Mouse (Mus musculus) WW6 (cell line): ENCODE results near the gene Spock1.
A peak's percentile ranks its signal among the peaks of the same experiment; 100 is the strongest.

ENCODE experiments used
- DNase-seq: peaks from one replicate; pipeline ENCODE4 v3.0.0-alpha.2; 2013; ENCODE audit warnings: low read depth, low spot score

The Spock1 gene

DNA sequence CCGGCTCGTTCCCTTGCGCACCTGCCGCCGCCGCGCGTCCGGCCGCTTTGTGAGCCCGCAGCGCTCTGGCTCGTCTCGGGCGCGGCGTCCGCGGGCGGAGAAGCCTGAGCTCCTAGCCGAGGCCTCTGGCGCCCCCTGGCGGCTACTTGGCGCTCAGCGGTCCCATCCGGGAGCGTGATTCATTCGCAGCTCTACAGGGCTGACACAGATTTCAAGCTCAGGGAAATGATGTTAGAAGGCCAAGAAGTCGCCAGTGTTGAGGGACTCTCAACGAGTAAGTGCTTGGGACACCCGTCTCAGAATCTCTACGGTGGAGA, at the start of gene Spock1:
Spock1 (minus strand) TSS at position 67 of the 317 bp plus-strand sequence.
- peak; percentile 76 for DNase-seq

DNA sequence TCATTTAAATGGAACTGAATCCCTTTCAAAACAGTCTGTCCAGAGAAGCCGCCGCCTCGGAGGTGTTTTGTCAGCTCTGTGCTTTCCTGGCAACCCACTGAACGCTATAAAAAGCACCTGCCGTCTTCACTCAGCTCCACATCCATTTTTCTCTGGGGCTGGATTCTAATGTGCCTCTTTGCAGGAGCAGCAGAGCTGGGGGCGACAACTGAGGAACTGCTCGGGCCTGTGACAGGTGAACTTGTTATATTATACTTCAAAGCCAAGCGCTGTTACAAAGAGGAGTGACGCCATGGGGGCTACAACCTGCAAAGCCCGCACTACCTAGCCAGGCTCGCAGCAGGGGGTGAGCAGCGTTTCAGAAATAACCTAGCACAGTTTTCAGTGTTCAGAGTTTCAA, 42.0 kb upstream of the Spock1 start:
- no peak for DNase-seq

DNA sequence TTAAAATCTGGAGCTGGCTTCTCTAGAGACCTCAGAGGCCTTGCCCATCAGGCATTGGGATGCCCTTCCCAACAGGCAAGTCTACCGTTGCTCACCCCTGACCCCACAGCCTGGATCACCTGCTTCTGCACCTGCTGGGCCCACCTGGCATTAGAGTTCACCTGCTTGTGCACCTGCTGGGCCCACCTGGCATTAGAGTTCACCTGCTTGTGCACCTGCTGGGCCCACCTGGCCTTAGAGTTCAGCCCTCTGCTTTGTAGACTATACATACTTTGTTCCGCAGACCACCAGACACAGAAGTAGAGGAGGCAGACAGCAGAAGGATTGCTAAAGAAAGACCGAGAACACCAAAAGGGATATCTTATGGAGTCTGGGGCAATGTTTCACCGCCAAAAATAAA, 41.4 kb upstream of the Spock1 start:
- DNase-seq: no peak

DNA sequence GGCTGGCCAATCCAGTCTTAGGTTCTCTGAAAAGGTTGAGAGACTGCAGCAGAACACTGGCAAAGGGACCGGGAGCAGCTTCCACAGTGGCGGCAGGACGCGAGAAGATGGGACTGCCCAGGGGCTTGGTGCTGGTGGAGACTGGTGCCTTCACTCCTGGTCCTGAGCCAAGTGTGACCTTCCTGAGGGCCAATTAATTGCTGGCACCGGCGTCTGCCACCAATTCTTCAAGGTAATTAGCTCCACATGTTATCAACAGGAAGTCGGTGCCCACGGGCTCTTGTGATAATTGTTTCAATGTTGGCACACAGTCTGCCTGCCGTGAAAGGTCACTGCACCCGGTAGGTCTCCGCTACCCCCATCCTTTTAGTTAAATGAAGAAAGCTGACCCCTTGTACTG, 37.1 kb upstream of the Spock1 start:
- DNase-seq: no peak

DNA sequence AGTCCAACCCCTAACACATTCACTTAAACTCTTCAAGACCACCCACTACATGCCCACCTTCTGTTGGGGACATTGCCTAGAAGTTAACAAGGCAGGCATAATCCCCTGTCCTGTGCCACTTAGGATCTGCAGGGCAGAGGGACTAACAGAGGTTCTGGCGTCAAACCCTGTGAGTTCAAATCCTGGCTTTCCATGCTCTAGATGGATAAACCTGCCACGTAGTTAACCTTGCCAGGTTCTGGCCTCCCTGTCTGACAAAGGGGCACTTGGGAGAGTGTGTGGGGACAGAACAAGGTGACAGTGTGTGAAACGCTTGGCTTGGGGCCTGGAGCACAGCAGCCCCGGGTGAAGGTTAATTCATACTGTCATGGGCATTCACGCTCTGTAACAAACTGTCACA, 36.3 kb upstream of the Spock1 start:
- no peak for DNase-seq

DNA sequence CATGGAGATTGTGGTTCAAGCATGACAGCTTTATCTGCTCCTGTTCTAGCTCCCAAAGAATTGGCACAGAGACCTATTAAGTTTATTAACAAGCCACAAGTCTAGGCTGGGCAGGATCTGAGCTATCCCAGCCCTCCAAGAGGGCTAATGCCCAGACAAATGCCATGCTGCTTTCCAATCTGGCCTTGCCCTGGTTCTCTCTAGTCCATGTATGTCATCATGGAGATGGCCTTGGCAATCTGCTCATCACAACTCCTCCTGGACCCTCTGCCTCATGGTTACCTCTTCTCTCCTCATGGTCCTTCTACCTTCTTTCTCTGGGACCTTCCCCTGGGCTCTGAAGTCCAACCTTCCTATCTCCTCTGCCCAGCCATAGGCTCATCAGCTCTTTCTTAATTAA, 35.8 kb upstream of the Spock1 start:
- no peak for DNase-seq

DNA sequence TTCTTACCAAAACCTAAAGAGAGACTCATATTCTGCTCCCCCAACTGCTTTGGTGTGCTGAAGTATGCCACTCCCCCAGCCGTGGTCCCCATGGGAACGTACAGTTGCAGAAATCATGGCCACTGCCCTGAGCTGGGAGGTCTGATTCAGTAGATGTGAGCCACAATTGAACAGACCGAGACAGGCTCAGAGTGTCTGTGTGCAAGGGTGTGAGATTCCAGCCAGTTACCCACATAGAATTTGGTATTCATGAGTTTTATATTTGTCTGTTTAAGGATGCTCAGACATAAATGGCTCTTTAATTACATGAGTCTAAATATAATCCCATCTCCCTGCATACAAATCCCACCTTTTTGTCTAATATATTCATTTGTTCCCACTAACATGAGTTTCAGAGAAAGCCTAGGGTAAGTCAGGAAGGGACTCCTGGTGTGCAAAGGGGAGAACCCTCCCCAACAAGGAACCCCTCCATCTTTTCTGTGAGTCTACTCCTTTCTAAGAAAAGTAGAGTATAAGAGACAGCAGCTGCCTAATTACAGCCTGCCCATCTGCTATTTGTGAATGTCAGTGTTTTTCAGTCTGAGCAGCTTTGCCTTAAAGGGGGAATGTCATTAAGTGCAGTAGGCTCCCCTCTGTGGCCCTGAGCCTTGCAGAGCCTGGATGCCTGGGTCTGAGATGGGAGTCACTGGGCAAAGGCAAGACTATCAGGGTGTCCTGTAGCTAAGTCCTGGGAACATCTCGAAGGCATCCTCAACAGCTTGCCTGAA, 29.5 kb upstream of the Spock1 start:
- DNase-seq: no peak

DNA sequence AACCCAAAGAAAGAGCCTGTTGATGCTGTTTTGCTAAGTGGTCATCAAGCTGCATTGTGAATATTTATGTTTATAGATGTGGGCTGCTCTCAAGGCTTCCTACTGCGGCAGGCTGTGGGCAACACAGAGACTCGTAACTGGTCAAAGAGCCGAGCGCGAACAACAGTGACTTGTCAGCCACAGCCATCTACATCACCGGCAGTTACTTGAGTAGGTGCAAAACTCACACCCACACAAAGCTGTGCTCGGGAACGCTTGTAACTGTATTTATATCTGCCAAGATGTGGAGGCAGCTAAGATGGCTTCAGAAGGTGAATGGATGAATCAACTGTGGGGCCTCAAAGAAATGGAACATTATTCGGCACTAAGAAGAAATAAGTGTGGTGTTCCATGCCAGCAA, 23.9 kb upstream of the Spock1 start:
- DNase-seq: no peak

DNA sequence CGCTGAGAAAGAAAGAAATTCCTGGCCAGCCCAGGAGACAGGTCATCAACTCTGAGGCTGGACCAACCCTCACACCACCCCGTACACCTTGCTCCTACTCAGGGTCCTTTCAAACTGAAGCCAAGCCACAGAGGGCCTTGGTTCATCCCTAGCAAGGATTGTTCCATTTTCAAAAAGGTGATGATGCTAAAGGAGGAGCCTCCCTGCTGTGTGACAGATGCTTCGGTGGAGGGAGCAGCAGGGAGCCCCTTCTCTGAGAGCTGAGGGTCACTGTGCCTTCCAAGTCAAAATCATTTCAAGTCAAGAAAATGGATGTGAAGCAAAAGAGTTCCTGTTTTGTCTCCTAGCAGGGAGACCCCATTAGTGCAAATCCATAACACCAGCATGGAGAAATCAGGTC, 23.2 kb upstream of the Spock1 start:
- no peak for DNase-seq

DNA sequence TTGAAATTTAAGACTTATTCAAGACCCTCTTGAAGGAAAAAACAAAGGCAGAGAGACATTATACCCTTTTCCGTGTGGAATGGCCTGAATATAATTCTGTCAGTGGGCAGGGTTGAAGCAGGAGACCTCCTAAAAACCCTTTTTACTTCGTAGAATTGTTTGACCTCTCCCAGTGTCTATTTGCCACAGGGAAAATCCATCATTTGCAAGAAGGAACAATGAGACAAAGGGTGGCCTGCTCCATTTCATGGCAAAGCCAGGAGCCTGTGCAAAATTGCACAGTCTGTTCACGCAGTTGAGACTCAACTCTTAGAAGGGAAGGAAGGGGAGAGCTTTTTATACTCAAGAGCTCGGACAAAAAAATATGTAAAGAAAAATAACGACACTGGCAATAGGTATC, 22.6 kb upstream of the Spock1 start:
- DNase-seq: no peak

DNA sequence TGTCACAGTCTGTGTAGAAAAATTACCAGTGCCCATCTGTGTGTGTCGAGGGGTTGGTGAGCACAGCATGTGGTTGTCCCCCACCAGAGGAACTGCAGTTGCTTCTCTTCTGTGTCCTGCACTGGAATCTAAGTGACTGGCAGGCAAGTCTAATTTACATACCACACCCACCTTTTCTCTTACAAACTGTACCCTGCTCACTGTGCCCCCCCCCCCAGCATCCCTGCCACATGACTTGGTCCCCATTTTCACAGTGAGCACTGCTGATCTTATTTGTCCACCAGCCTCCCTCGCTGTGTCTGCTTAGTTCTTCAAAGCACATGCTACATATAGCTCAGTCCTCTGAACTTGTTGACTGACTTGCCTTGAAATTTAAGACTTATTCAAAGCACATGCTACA, 22.2 kb upstream of the Spock1 start:
- no peak for DNase-seq

DNA sequence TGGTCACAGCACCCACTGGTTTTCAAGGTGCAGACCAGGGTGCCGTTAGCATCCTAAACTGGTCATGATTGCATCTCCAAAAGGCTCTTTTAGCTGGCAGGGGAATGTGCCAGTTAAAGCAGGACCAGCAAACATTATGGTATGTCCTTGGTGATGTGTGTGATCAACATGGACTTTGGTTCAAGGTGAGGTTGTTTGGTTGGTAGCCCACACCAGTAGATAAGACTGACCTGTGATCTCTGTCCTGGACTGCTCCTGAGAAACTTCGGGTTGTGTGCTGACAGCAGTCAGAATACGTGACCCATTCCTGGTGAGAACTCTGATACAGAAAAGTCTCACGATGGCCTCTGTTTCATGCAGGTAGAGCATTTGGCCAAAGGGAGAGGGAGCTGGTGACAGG, 11.8 kb upstream of the Spock1 start:
- no peak for DNase-seq

DNA sequence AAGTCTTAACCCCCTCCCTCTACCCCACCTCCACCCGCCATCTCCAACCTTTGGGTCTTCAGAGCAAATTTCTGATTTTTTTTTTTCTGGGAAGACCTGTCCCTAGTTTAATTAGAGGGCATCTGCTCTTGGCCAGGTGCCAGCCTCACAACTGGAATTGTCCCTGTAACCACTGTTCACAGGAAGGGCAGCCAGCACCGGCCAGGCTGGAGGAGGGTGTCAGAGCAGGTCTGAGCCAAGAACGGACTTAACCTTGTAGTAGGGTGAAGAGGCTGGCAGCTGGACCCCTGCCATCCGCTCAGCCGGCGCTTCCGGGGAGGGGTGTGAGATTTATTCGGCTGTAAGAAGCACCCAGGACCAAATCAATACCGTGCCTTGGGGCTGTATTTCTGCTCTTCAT, 3.0 kb upstream of the Spock1 start:
- DNase-seq: no peak

DNA sequence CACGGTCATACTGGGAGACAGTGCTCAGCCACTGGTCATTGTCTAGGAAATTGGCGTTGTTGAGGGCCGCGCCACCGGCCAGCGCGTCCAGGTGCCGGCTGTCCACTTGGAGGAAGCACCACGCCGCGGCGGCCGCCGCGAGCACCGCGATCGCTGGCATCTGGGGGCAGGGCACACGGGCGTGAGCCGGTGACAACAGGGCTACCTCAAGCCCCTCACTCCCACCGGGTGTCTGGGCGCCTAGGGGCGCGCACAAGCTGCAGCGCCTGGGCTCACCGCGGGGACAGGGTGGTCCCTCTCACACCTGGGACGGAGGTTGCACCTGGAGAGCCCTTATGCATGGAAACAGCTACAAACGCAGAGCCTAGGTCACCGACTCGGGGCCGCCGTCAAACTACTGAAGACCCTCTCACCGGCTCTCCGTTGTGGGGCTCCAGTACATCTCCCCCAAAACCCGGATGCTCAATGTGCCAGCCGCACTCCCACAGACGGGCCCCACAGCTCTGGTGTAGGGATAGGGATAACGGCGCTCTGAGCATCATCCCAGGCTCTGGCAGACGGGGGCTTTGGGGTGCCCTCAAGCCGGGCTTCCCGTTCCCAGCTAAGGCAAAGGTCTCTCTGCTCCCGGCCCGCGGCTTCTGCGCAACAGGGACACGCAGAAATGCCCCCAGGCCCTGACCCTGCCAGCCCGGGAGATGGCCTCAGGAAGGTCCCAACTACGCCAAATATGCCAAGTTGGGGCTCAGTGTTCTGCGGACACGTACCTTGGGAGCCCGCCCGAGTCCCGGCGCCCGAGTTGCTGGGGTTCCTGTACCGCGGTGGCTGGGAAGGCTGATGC, 485 bp downstream of the Spock1 start:
- no peak for DNase-seq

DNA sequence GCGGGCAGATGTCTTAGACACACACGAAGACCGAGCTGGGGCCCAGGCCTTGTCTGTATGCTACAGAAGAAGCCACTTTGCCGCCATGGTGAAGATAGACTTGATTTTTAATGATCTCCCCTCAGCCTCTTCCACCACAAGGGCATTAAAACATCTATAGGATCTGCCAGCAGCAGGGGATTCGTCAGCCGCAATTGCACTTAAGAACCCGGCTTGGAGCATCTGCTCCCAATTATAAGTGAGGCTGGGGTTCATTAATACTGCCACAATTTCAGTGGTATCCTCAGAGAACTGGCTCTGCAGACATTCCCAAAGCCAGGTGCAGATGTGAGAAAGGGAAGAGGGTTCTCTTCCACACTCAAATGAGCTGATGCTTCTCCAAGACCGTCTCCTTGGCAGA, 13.5 kb downstream of the Spock1 start:
- DNase-seq: no peak

DNA sequence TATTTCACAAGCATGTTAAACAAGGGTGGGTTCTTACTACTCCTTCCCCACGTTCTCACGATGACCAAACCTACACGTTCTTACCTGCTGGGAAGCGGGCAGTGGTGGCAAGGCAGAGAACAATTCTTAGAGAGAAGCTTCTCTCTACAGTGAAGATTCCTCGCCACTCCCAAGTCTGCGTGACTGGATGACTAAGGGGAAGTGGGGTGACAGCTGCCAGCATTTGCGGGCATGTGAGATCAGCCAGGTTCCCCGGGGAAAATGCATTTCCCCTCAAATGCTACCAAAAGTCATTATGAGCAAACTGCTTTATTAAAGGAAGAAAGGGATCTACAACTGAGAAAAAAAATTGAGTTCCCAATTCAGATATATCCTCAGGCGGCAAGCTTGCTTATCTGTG, 18.4 kb downstream of the Spock1 start:
- no peak for DNase-seq

DNA sequence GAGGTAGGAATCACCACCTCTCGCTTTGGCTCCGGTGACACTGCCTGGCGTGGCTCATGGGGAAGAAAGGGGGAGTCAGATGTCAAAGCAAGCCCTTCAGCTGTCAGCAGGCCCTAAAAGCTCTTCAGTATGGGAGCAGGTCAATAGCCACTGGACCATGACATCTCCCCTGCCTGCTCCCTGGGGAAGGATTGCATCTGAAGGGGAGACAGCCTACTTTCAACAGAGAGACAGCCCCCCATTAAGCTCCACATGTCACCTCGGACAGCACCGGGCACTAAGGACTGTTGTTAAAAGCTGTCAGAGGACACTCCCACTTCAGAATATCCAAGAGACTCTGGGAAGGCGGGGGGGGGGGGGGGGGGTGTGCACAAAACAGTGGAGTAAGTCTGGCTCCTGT, 19.1 kb downstream of the Spock1 start:
- no peak for DNase-seq

DNA sequence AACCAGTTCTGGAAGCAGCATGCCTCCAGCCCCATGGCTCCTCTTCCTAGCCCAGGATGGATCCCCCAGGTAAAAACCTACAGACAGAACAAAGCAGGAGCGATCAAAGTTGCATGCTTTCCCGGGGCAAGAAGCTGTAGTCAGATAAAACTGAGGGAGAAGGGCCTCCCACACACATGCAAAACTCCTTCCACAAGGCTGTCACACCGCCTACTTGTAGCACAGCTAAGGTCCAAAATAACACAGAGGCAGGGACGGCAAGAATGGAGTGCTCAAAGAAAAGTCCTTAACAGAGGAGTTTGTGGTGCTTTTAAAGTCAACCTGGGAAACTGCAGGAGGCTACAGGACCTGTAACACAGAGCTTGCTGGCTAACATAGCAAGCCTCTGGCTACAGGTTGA, 28.3 kb downstream of the Spock1 start:
- no peak for DNase-seq

DNA sequence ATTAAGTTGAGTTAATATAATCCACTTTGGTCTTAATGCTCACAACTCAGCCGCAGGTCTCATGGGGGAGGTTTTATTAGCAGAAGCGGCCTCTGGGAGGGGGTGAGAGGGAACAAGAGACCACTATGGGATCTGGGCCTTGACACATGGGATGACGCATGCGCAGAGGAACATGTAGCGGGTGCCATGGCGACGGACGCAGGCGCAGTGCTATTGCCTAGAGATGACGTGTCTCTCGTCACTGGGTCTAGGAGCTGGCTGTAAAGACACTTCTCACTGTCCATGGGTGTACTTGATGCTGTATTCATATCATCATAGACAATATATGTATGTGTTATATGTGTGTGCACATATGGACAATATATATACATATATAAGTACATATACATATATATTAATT, 29.3 kb downstream of the Spock1 start:
- no peak for DNase-seq

DNA sequence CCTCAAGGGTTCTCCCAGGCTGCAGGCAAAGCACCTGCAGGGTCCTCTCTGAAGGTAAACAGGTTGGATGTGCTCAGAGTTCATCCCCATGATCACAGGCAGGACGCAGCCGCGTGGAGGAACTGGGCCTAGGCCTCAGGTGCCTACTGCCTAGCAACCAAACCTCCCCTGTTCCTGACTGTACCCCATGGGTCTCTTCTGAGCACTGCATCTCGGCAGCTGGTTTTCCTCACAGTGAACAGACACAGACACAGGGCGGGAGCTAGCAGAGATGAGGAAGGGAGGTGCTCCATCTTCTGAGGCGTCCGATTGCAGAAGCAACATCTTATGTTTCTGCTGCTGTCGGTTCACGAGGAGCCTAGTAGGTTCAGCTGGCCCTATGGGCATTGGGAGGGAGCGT, 30.4 kb downstream of the Spock1 start:
- DNase-seq: no peak

DNA sequence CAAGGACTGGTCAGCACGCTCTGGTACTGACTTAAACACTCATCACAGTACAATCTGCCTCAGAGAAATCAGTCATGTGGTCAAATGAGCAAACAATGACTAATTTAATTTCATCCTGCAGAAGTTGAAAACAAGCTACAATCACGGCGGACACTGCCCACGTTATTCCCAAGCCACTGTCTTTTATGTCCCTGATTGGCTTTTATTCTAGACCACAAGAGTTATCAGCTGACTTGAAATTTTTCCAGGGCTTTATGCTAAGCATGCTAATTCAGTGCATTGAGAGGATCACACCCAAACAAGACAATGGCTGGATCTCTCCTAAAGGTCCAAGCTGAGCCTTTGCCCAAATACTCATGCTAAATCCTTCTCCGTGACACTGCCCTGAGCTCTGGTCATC, 31.2 kb downstream of the Spock1 start:
- no peak for DNase-seq

DNA sequence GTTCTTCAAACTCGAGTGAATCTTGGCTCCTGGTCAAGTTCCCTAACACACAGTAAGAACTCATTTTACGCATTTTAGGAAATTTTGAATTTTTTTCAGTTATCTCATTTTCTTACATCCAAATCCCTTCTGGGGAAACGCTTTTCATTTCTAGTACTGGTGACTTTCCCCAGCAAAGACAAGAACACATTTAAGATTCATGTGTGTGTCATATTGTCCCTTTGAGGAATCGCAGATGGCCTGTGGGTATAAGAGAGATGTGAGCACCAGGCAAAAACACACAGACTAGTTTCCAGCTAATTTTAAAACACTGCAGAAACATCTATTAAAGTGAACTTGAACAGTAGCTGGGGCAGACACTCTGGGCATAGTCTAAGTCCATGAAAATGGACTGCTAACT, 38.1 kb downstream of the Spock1 start:
- DNase-seq: no peak

DNA sequence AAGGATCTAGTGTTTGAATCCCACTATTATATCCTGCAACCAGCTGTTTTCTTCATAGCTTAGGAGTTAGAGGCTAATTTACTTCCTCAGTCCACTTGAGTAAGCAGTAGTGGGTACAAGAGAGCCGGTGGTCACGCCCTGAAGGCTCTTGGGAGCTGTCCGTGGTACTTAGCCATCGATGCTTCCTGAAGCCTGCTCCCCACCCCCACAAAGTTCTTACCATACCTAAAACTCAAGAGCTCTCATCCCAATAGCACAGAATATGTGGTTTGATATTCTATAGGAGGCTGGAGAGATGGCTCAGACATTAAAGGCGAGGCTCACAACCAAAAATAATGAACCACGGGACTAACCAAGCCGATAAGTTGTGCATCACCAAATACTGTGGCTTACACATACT, 40.5 kb downstream of the Spock1 start:
- no peak for DNase-seq
